Mouse (Mus musculus): ENCODE data around the gene 2310007B03Rik.

The 2310007B03Rik gene

DNA sequence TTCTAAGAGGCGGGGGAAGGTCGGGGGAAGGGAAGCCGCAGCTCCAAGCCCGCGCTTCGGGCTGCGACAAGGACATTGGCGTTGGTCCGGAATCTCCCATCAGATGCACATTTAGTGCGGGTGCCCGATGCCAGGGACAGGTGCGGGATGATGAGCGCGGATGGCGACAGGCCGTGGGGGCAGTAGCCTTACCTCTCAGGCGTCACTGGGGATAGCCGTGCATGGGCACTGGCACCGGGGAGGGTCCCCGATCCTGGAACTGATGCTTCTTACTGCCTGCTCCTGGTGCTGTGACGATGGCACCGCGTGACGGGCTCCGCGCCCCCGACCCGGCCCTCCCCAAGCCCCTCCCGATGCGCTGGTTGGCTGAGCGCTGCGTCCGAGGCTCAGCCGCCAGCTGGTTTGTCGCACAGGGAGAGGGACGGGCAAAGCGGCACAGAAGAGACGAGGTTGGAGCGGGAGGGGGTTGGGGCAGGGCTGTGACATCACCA lies 59.1 kb downstream of the 2310007B03Rik start, which contains the start of gene Kif1a:
Gene Kif1a, minus strand, starts transcription at position 381 of the 491 bp plus-strand sequence.
- DNase-seq (ENCODE audit: low spot score): peak; percentile 14

Data from ovary, postnatal 36 days (tissue).